Mouse (Mus musculus): ENCODE measurements around the gene Mvb12b. TPM values are rescaled to one million over a fixed set of nuclear protein-coding genes. Genes with fewer than 3 reads are reported as not detected.

The Mvb12b gene
- polyA plus RNA-seq, 1 experiment, result 11.9 TPM

GRCm38 (mm10) chr2:33843642-33844041 is 44.1 kb downstream of the Mvb12b start:
- Histone ChIP-seq H3K27ac (replicated peaks; ENCODE audit: low read depth, low read length) (no peak overlapping the region), H3K4me3 (ENCODE audit: insufficient read depth, low read depth, low read length) (no peak overlapping the region)

GRCm38 (mm10) chr2:33842983-33843577 is 44.7 kb downstream of the Mvb12b start:
- Histone ChIP-seq H3K4me3 (ENCODE audit: insufficient read depth, low read depth, low read length) (no peak overlapping the region), H3K4me1 (ENCODE audit: control insufficient read depth, insufficient read depth, insufficient read length, low read length) (peaks cover 18% of the 10 kb centered on the region)

More at GRCm38 (mm10) chr2:33843642-33844041, 44.1 kb downstream of the Mvb12b start:
- H3K4me1 ChIP-seq (ENCODE audit: control insufficient read depth, insufficient read depth, insufficient read length, low read length), result peaks cover 18% of the 10 kb centered on the region

GRCm38 (mm10) chr2:33841980-33842379 is 45.8 kb downstream of the Mvb12b start:
- Histone ChIP-seq H3K4me1 (ENCODE audit: control insufficient read depth, insufficient read depth, insufficient read length, low read length) (peaks cover 13% of the 10 kb centered on the region), H3K27ac (replicated peaks; ENCODE audit: low read depth, low read length) (no peak overlapping the region), H3K4me3 (ENCODE audit: insufficient read depth, low read depth, low read length) (no peak overlapping the region)

More at GRCm38 (mm10) chr2:33842983-33843577, 44.7 kb downstream of the Mvb12b start:
- H3K27ac ChIP-seq (replicated peaks; ENCODE audit: low read depth, low read length), result no peak overlapping the region

GRCm38 (mm10) chr2:33840483-33840882 is 47.3 kb downstream of the Mvb12b start:
- no peak overlapping the region for H3K27ac ChIP-seq (replicated peaks; ENCODE audit: low read depth, low read length)
- peaks cover 13% of the 10 kb centered on the region for H3K4me1 ChIP-seq (ENCODE audit: control insufficient read depth, insufficient read depth, insufficient read length, low read length)
- no peak overlapping the region for H3K4me3 ChIP-seq (ENCODE audit: insufficient read depth, low read depth, low read length)

- peaks cover 9% of the 10 kb centered on the region for H3K4me1 ChIP-seq (ENCODE audit: control insufficient read depth, insufficient read depth, insufficient read length, low read length)
- no peak overlapping the region for H3K27ac ChIP-seq (replicated peaks; ENCODE audit: low read depth, low read length)
- H3K4me3 ChIP-seq (ENCODE audit: insufficient read depth, low read depth, low read length), result no peak overlapping the region
These were observed 48.5 kb downstream of the Mvb12b start for GRCm38 (mm10) chr2:33839252-33839651.

GRCm38 (mm10) chr2:33837297-33837696 is 50.4 kb downstream of the Mvb12b start:
- H3K4me3 ChIP-seq (ENCODE audit: insufficient read depth, low read depth, low read length), result no peak overlapping the region
- no peaks in the 10 kb centered on the region for H3K4me1 ChIP-seq (ENCODE audit: control insufficient read depth, insufficient read depth, insufficient read length, low read length)
- H3K27ac ChIP-seq (replicated peaks; ENCODE audit: low read depth, low read length), result no peak overlapping the region

- no peak overlapping the region for H3K27ac ChIP-seq (replicated peaks; ENCODE audit: low read depth, low read length)
- H3K4me1 ChIP-seq (ENCODE audit: control insufficient read depth, insufficient read depth, insufficient read length, low read length), result no peaks in the 10 kb centered on the region
- H3K4me3 ChIP-seq (ENCODE audit: insufficient read depth, low read depth, low read length), result no peak overlapping the region
These were observed 51.0 kb downstream of the Mvb12b start for GRCm38 (mm10) chr2:33836660-33837213.

- no peak overlapping the region for H3K4me3 ChIP-seq (ENCODE audit: insufficient read depth, low read depth, low read length)
- H3K27ac ChIP-seq (replicated peaks; ENCODE audit: low read depth, low read length), result no peak overlapping the region
- no peaks in the 10 kb centered on the region for H3K4me1 ChIP-seq (ENCODE audit: control insufficient read depth, insufficient read depth, insufficient read length, low read length)
These were observed 52.7 kb downstream of the Mvb12b start for GRCm38 (mm10) chr2:33835038-33835437.

- H3K27ac ChIP-seq (replicated peaks; ENCODE audit: low read depth, low read length), result no peak overlapping the region
- no peak overlapping the region for H3K4me3 ChIP-seq (ENCODE audit: insufficient read depth, low read depth, low read length)
- no peaks in the 10 kb centered on the region for H3K4me1 ChIP-seq (ENCODE audit: control insufficient read depth, insufficient read depth, insufficient read length, low read length)
These were observed 53.8 kb downstream of the Mvb12b start for GRCm38 (mm10) chr2:33833902-33834301.

GRCm38 (mm10) chr2:33829870-33830269 is 57.9 kb downstream of the Mvb12b start:
- H3K27ac ChIP-seq (replicated peaks; ENCODE audit: low read depth, low read length), result no peak overlapping the region
- peaks cover 4% of the 10 kb centered on the region; the same call in 1 of the 2 replicates for H3K4me1 ChIP-seq (ENCODE audit: control insufficient read depth, insufficient read depth, insufficient read length, low read length)
- no peak overlapping the region for H3K4me3 ChIP-seq (ENCODE audit: insufficient read depth, low read depth, low read length)

- Histone ChIP-seq H3K27ac (replicated peaks; ENCODE audit: low read depth, low read length) (no peak overlapping the region), H3K4me1 (ENCODE audit: control insufficient read depth, insufficient read depth, insufficient read length, low read length) (peaks cover 4% of the 10 kb centered on the region; the same call in 1 of the 2 replicates), H3K4me3 (ENCODE audit: insufficient read depth, low read depth, low read length) (no peak overlapping the region)
These were observed 61.0 kb downstream of the Mvb12b start for GRCm38 (mm10) chr2:33826777-33827176.

GRCm38 (mm10) chr2:33824935-33825514 is 62.7 kb downstream of the Mvb12b start:
- Histone ChIP-seq H3K4me3 (ENCODE audit: insufficient read depth, low read depth, low read length) (no peak overlapping the region), H3K4me1 (ENCODE audit: control insufficient read depth, insufficient read depth, insufficient read length, low read length) (peaks cover 4% of the 10 kb centered on the region; the same call in 1 of the 2 replicates), H3K27ac (replicated peaks; ENCODE audit: low read depth, low read length) (no peak overlapping the region)

- Histone ChIP-seq H3K27ac (replicated peaks; ENCODE audit: low read depth, low read length) (no peak overlapping the region), H3K4me1 (ENCODE audit: control insufficient read depth, insufficient read depth, insufficient read length, low read length) (peaks cover under 1% of the 10 kb centered on the region; the same call in 1 of the 2 replicates), H3K4me3 (ENCODE audit: insufficient read depth, low read depth, low read length) (no peak overlapping the region)
These were observed 65.8 kb downstream of the Mvb12b start for GRCm38 (mm10) chr2:33821677-33822607.

- no peaks in the 10 kb centered on the region for H3K4me1 ChIP-seq (ENCODE audit: control insufficient read depth, insufficient read depth, insufficient read length, low read length)
- no peak overlapping the region for H3K4me3 ChIP-seq (ENCODE audit: insufficient read depth, low read depth, low read length)
These were observed 67.3 kb downstream of the Mvb12b start for GRCm38 (mm10) chr2:33820450-33820849.

GRCm38 (mm10) chr2:33820037-33820436 is 67.7 kb downstream of the Mvb12b start:
- Histone ChIP-seq H3K4me1 (ENCODE audit: control insufficient read depth, insufficient read depth, insufficient read length, low read length) (no peaks in the 10 kb centered on the region), H3K4me3 (ENCODE audit: insufficient read depth, low read depth, low read length) (no peak overlapping the region), H3K27ac (replicated peaks; ENCODE audit: low read depth, low read length) (no peak overlapping the region)

More at GRCm38 (mm10) chr2:33820450-33820849, 67.3 kb downstream of the Mvb12b start:
- no peak overlapping the region for H3K27ac ChIP-seq (replicated peaks; ENCODE audit: low read depth, low read length)
